Mouse (Mus musculus): ENCODE results near the gene Prss22. TPM values are rescaled to one million over a fixed set of nuclear protein-coding genes. Genes with fewer than 3 reads are reported as not detected.

Prss22 gene
- polyA plus RNA-seq (2012; rRNA removed) = not detected in 2 replicates

GRCm38 (mm10) chr17:23997901-23998300 is at the start of gene Prss22:
Prss22 (minus strand) TSS chr17:23998100.

GRCm38 (mm10) chr17:24037844-24038243 is 39.9 kb upstream of the Prss22 start, which contains the start of gene Prss27:
Prss27 (plus strand) TSS chr17:24038144.

GRCm38 (mm10) chr17:23980297-23980909 is 17.5 kb downstream of the Prss22 start, which contains the start of gene Prss30:
Prss30 (minus strand) TSS chr17:23980566.

DNA sequence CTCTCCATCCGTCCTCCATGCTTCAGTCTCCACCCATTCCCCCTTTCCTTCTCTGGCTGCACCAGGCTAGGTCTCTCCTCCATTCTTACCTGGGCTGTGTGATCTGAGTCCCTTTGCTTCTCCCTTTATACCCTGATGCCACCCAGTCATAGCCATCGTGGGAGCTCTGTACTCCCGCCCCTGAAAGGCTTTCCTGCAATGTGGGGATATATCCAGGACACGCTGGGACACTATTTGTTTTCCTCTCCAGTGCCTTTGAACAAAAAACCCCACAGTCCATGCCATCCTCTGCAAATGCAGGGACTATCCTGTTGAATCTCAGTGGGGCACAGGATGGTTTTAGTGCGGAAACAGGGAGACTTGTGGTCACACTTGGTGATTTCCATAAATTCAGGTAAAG is 42.7 kb downstream of the Prss22 start, which contains the start of gene Sbpl:
Gene Sbpl (minus strand): TSS at position 101 of the 400 bp plus-strand sequence.

Other genes starting within 250 kb of the Prss22 start
- 5.5 and 5.8 TPM in 2 replicates for gene Flywch1, start 226.5 kb downstream of the Prss22 start, polyA plus RNA-seq (2012; rRNA removed)
- 1.1 and 1.3 TPM in 2 replicates for gene Flywch2, start 212.0 kb downstream of the Prss22 start, polyA plus RNA-seq (2012; rRNA removed)
- 98.2 and 129 TPM in 2 replicates for gene Srrm2, start 207.6 kb downstream of the Prss22 start, polyA plus RNA-seq (2012; rRNA removed)
- gene Elob, start 169.0 kb downstream of the Prss22 start, polyA plus RNA-seq (2012; rRNA removed) = 283 and 284 TPM in 2 replicates
- not detected in 2 replicates for gene Prss33, start 162.0 kb downstream of the Prss22 start, polyA plus RNA-seq (2012; rRNA removed)
- not detected in 2 replicates for gene Prss32, start 154.2 kb downstream of the Prss22 start, polyA plus RNA-seq (2012; rRNA removed)
- 0.14 and 0.19 TPM in 2 replicates for gene Prss41, start 153.9 kb downstream of the Prss22 start, polyA plus RNA-seq (2012; rRNA removed)
- gene Prss21, start 130.0 kb downstream of the Prss22 start, polyA plus RNA-seq (2012; rRNA removed) = not detected in 2 replicates
- not detected in 2 replicates for gene Dcpp1, start 117.2 kb downstream of the Prss22 start, polyA plus RNA-seq (2012; rRNA removed)
- gene Dcpp2, start 117.2 kb downstream of the Prss22 start, polyA plus RNA-seq (2012; rRNA removed) = not detected in 2 replicates
- gene Dcpp3, start 80.6 kb downstream of the Prss22 start, polyA plus RNA-seq (2012; rRNA removed) = not detected in 2 replicates
- not detected in 2 replicates for gene Sbp, start 56.4 kb downstream of the Prss22 start, polyA plus RNA-seq (2012; rRNA removed)
- gene Sbpl, start 42.8 kb downstream of the Prss22 start, polyA plus RNA-seq (2012; rRNA removed) = not detected in 2 replicates
- 0.14 and 0.16 TPM in 2 replicates for gene Prss30, start 17.5 kb downstream of the Prss22 start, polyA plus RNA-seq (2012; rRNA removed)
- gene Prss27, start 40.0 kb upstream of the Prss22 start, polyA plus RNA-seq (2012; rRNA removed) = not detected in 2 replicates
- 7.4 and 7.8 TPM in 2 replicates for gene Kctd5, start 75.4 kb upstream of the Prss22 start, polyA plus RNA-seq (2012; rRNA removed)
- gene Pdpk1, start 152.8 kb upstream of the Prss22 start, polyA plus RNA-seq (2012; rRNA removed) = 8.0 and 9.4 TPM in 2 replicates
- gene Amdhd2, start 165.7 kb upstream of the Prss22 start, polyA plus RNA-seq (2012; rRNA removed) = 12.7 and 13.7 TPM in 2 replicates
- 277 and 289 TPM in 2 replicates for gene Atp6v0c, start 171.6 kb upstream of the Prss22 start, polyA plus RNA-seq (2012; rRNA removed)
- 13.3 and 13.9 TPM in 2 replicates for gene Tbc1d24, start 207.5 kb upstream of the Prss22 start, polyA plus RNA-seq (2012; rRNA removed)
- gene Ntn3, start 211.4 kb upstream of the Prss22 start, polyA plus RNA-seq (2012; rRNA removed) = 0.30 and 0.37 TPM in 2 replicates
- 13.1 and 15.0 TPM in 2 replicates for gene Tedc2, start 222.8 kb upstream of the Prss22 start, polyA plus RNA-seq (2012; rRNA removed)

Data from liver, embryonic 18 days (tissue).